Mouse (Mus musculus) olfactory bulb, adult 2 months (tissue): ENCODE results near the gene St6galnac3.

ENCODE experiments used
- CTCF ChIP-seq: fragments of 200-500 bp; IDR thresholded peaks from 2 replicates; pipeline ENCODE4 v1.5.1; 2012; ENCODE audit warnings: low read depth, mild to moderate bottlenecking, low read length, moderate library complexity; ENCODE audit not compliant: insufficient read depth
- POLR2A ChIP-seq: fragments of 200-500 bp; IDR thresholded peaks from 2 replicates; pipeline ENCODE4 v1.6.1; 2012; ENCODE audit warnings: mild to moderate bottlenecking, low read depth, low read length, moderate library complexity; ENCODE audit not compliant: insufficient read depth

DNA sequence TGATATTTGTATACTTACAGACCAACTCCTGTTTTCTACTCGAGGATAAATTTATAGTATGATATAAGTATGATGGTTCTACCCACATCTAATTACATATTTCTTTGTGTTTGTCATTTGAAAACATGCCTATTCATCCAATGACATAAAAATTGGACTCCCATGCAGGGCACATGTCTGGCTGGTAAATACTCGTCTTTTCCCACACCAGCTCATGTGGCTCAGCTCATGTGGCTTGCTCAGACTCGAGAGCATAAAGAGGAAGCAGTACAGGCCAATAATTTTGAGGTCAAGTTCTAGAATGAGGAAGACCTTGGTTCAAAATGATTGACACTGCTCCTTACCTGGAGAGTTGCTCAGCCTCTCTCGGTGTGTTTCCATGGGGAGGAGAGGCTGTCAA is 416.6 kb downstream of the St6galnac3 start:
- no peak for TF ChIP-seq CTCF
- no peak for TF ChIP-seq POLR2A
